Mouse (Mus musculus) MEL (cell line): ENCODE data around the gene Tiparp. TPM values are rescaled to one million over a fixed set of nuclear protein-coding genes. Genes with fewer than 3 reads are reported as not detected.
A peak's percentile ranks its signal among the peaks of the same experiment; 100 is the strongest.

Source experiments
- DNase-seq: peaks from one replicate; pipeline ENCODE4 v3.0.0; 2011; ENCODE audit warnings: low read depth, low spot score
- H3K27ac ChIP-seq: 2 replicates; pipeline ENCODE4 v1.5.1; 2012; ENCODE audit warnings: low read depth, mild to moderate bottlenecking, control low read depth, low read length, moderate library complexity; ENCODE audit not compliant: control insufficient read depth
- H3K27me3 ChIP-seq, 2 experiments: fragments of 150-350 bp in 1 of 2; sonication (generic) in 1 of 2; 2 replicates each; pipeline ENCODE4 v1.6.1; 2012; ENCODE audit warnings: low read length in 2 of 2, mild to moderate bottlenecking in 2 of 2, improper control_type of control experiment in 1 of 2, moderate library complexity in 1 of 2; ENCODE audit not compliant: insufficient read depth in 2 of 2, control insufficient read depth in 1 of 2
- H3K36me3 ChIP-seq, 2 experiments: 2 replicates each; pipeline ENCODE4 v1.6.1; 2012 to 2014; ENCODE audit warnings: low read length in 2 of 2, improper control_type of control experiment in 1 of 2, inconsistent platforms in 1 of 2, mild to moderate bottlenecking in 1 of 2; ENCODE audit not compliant: insufficient read depth in 2 of 2, control insufficient read depth in 1 of 2
- H3K4me1 ChIP-seq, 2 experiments: fragments of 150-350 bp in 1 of 2; sonication (generic) in 1 of 2; 2 replicates each; pipeline ENCODE4 v1.6.1; 2012; ENCODE audit warnings: low read length in 2 of 2, improper control_type of control experiment in 1 of 2, mild to moderate bottlenecking in 1 of 2; ENCODE audit not compliant: insufficient read depth in 2 of 2, control insufficient read depth in 1 of 2
- H3K4me3 ChIP-seq, 2 experiments: fragments of 150-350 bp in 1 of 2; sonication (generic) in 1 of 2; 2 replicates each; pipeline ENCODE4 v1.5.1; 2012; ENCODE audit warnings: low read depth in 2 of 2, low read length in 2 of 2, mild to moderate bottlenecking in 2 of 2, moderate library complexity in 2 of 2, control low read depth in 1 of 2, improper control_type of control experiment in 1 of 2; ENCODE audit not compliant: control insufficient read depth in 1 of 2, insufficient read depth in 1 of 2
- H3K79me2 ChIP-seq: 2 replicates; pipeline ENCODE4 v1.6.1; 2012; ENCODE audit warnings: mild to moderate bottlenecking, low read length, moderate library complexity; ENCODE audit not compliant: control insufficient read depth, poor library complexity, insufficient read depth
- H3K9ac ChIP-seq: 2 replicates; pipeline ENCODE4 v1.6.1; 2012; ENCODE audit warnings: low read depth, mild to moderate bottlenecking, control low read depth, low read length, moderate library complexity; ENCODE audit not compliant: control insufficient read depth, poor library complexity, severe bottlenecking
- H3K9me3 ChIP-seq: fragments of 150-350 bp; sonication (generic); replicated peaks from 2 replicates; pipeline ENCODE4 v1.6.1; 2012; ENCODE audit warnings: mild to moderate bottlenecking, low read length, improper control_type of control experiment, moderate library complexity; ENCODE audit not compliant: insufficient read depth
- BHLHE40 ChIP-seq: IDR thresholded peaks from 2 replicates; pipeline ENCODE4 v1.6.1; 2012; ENCODE audit warnings: low read depth, mild to moderate bottlenecking, inconsistent platforms, low read length, improper control_type of control experiment, borderline replicate concordance
- CHD1 ChIP-seq: IDR thresholded peaks from 2 replicates; pipeline ENCODE4 v1.6.1; 2012; ENCODE audit warnings: low read depth, mild to moderate bottlenecking, inconsistent platforms, low read length, improper control_type of control experiment
- E2F4 ChIP-seq: IDR thresholded peaks from 2 replicates; pipeline ENCODE4 v1.6.1; 2011; ENCODE audit warnings: low read depth, low read length, improper control_type of control experiment, borderline replicate concordance
- ELF1 ChIP-seq: IDR thresholded peaks from 2 replicates; pipeline ENCODE4 v1.6.1; 2014; ENCODE audit warnings: low read depth, mild to moderate bottlenecking, inconsistent platforms, low read length, improper control_type of control experiment, moderate library complexity
- EP300 ChIP-seq, 2 experiments: IDR thresholded peaks; 2 replicates each; pipeline ENCODE4 v1.6.1; 2011; ENCODE audit warnings: improper control_type of control experiment in 2 of 2, low read length in 2 of 2, low read depth in 1 of 2, mild to moderate bottlenecking in 1 of 2
- ETS1 ChIP-seq: IDR thresholded peaks from 2 replicates; pipeline ENCODE4 v1.6.1; 2012; ENCODE audit warnings: low read depth, mild to moderate bottlenecking, inconsistent platforms, low read length, improper control_type of control experiment, moderate library complexity
- GABPA ChIP-seq: IDR thresholded peaks from 2 replicates; pipeline ENCODE4 v1.6.1; 2012; ENCODE audit warnings: low read depth, mild to moderate bottlenecking, inconsistent platforms, low read length, improper control_type of control experiment, moderate library complexity
- GATA1 ChIP-seq: IDR thresholded peaks from 2 replicates; pipeline ENCODE4 v1.6.1; 2011; ENCODE audit warnings: low read depth, low read length, improper control_type of control experiment
- JUND ChIP-seq: IDR thresholded peaks from 2 replicates; pipeline ENCODE4 v1.6.1; 2011; ENCODE audit warnings: low read depth, mild to moderate bottlenecking, improper control_type of control experiment, low read length
- MAFK ChIP-seq: IDR thresholded peaks from 2 replicates; pipeline ENCODE4 v1.6.1; 2011; ENCODE audit warnings: low read depth, mild to moderate bottlenecking, low read length, improper control_type of control experiment, borderline replicate concordance
- MAX ChIP-seq: IDR thresholded peaks from 2 replicates; pipeline ENCODE4 v1.6.1; 2011; ENCODE audit warnings: low read length, improper control_type of control experiment
- MAZ ChIP-seq: IDR thresholded peaks from 2 replicates; pipeline ENCODE4 v1.6.1; 2012; ENCODE audit warnings: low read depth, mild to moderate bottlenecking, inconsistent platforms, low read length, improper control_type of control experiment
- MEF2A ChIP-seq: IDR thresholded peaks from 2 replicates; pipeline ENCODE4 v1.6.1; 2014; ENCODE audit warnings: low read depth, mild to moderate bottlenecking, inconsistent platforms, low read length, improper control_type of control experiment; ENCODE audit not compliant: poor library complexity, insufficient replicate concordance, severe bottlenecking; ENCODE audit errors: extremely low read depth
- MXI1 ChIP-seq: IDR thresholded peaks from 2 replicates; pipeline ENCODE4 v1.6.1; 2011; ENCODE audit warnings: mild to moderate bottlenecking, low read depth, low read length, improper control_type of control experiment
- MYB ChIP-seq: IDR thresholded peaks from 2 replicates; pipeline ENCODE4 v1.6.1; 2011; ENCODE audit warnings: mild to moderate bottlenecking, low read depth, low read length, improper control_type of control experiment
- MYC ChIP-seq: IDR thresholded peaks from 2 replicates; pipeline ENCODE4 v1.6.1; 2011; ENCODE audit warnings: low read depth, mild to moderate bottlenecking, low read length, improper control_type of control experiment, moderate library complexity
- POLR2AphosphoS5 ChIP-seq: IDR thresholded peaks from 2 replicates; pipeline ENCODE4 v1.6.1; 2012; ENCODE audit warnings: low read depth, borderline replicate concordance, mild to moderate bottlenecking, inconsistent platforms, low read length, moderate library complexity, mixed read lengths
- RAD21 ChIP-seq: IDR thresholded peaks from 2 replicates; pipeline ENCODE4 v1.6.1; 2011; ENCODE audit warnings: mild to moderate bottlenecking, low read depth, low read length, improper control_type of control experiment
- RCOR1 ChIP-seq: IDR thresholded peaks from 2 replicates; pipeline ENCODE4 v1.6.1; 2012; ENCODE audit warnings: low read depth, mild to moderate bottlenecking, inconsistent platforms, low read length, improper control_type of control experiment
- SMC3 ChIP-seq: IDR thresholded peaks from 2 replicates; pipeline ENCODE4 v1.6.1; 2011; ENCODE audit warnings: low read depth, low read length, improper control_type of control experiment
- TAL1 ChIP-seq: IDR thresholded peaks from 2 replicates; pipeline ENCODE4 v1.6.1; 2012; ENCODE audit warnings: mild to moderate bottlenecking, inconsistent platforms, low read length, moderate library complexity, mixed read lengths
- TBP ChIP-seq: IDR thresholded peaks from 2 replicates; pipeline ENCODE4 v1.8.0; 2011; ENCODE audit warnings: low read depth, low read length, improper control_type of control experiment
- TCF12 ChIP-seq: IDR thresholded peaks from 2 replicates; pipeline ENCODE4 v1.6.1; 2014; ENCODE audit warnings: low read depth, mild to moderate bottlenecking, inconsistent platforms, low read length, improper control_type of control experiment, moderate library complexity
- USF1 ChIP-seq: IDR thresholded peaks from 2 replicates; pipeline ENCODE4 v1.6.1; 2014; ENCODE audit warnings: low read depth, mild to moderate bottlenecking, inconsistent platforms, low read length, improper control_type of control experiment, moderate library complexity
- USF2 ChIP-seq, 2 experiments: IDR thresholded peaks; 2 replicates each; pipeline ENCODE4 v1.6.1; 2011 to 2012; ENCODE audit warnings: improper control_type of control experiment in 2 of 2, low read length in 2 of 2, borderline replicate concordance in 1 of 2, inconsistent platforms in 1 of 2, low read depth in 1 of 2, mild to moderate bottlenecking in 1 of 2; ENCODE audit not compliant: insufficient read depth in 1 of 2
- ZC3H11A ChIP-seq: IDR thresholded peaks from 2 replicates; pipeline ENCODE4 v1.6.1; 2012; ENCODE audit warnings: low read depth, mild to moderate bottlenecking, inconsistent platforms, low read length, improper control_type of control experiment
- ZKSCAN1 ChIP-seq: IDR thresholded peaks from 2 replicates; pipeline ENCODE4 v1.6.1; 2012; ENCODE audit warnings: low read depth, mild to moderate bottlenecking, inconsistent platforms, low read length, improper control_type of control experiment, moderate library complexity
- ZMIZ1 ChIP-seq: IDR thresholded peaks from 2 replicates; pipeline ENCODE4 v1.6.1; 2012; ENCODE audit warnings: low read depth, mild to moderate bottlenecking, inconsistent platforms, low read length, improper control_type of control experiment, moderate library complexity
- ZNF384 ChIP-seq: IDR thresholded peaks from 2 replicates; pipeline ENCODE4 v1.6.1; 2012; ENCODE audit warnings: low read depth, mild to moderate bottlenecking, inconsistent platforms, low read length, improper control_type of control experiment
- polyA plus RNA-seq, 2 experiments: library from polyadenylated mRNA; stranded (reverse) in 1 of 2; unstranded in 1 of 2; fragments of >175 nt in 1 of 2; fragments of >200 nt in 1 of 2; gene quantifications; 2 replicates each; pipeline versions ENCODE4 v1.2.1 to v1.2.4; 2012; ENCODE audit warnings: low replicate concordance in 2 of 2, low read depth in 1 of 2; ENCODE audit not compliant: insufficient read length in 2 of 2, insufficient read depth in 1 of 2, missing spikeins in 1 of 2
- total RNA-seq: library from RNA; depleted of rRNA; stranded (reverse); fragments of 300-350 nt; gene quantifications from 2 replicates; pipeline ENCODE4 v1.2.3, GENCODE M21; 2012

Tiparp gene
- total and polyA plus RNA-seq, 3 experiments = 2.0 to 3.3 TPM; not detected in 1

DNA sequence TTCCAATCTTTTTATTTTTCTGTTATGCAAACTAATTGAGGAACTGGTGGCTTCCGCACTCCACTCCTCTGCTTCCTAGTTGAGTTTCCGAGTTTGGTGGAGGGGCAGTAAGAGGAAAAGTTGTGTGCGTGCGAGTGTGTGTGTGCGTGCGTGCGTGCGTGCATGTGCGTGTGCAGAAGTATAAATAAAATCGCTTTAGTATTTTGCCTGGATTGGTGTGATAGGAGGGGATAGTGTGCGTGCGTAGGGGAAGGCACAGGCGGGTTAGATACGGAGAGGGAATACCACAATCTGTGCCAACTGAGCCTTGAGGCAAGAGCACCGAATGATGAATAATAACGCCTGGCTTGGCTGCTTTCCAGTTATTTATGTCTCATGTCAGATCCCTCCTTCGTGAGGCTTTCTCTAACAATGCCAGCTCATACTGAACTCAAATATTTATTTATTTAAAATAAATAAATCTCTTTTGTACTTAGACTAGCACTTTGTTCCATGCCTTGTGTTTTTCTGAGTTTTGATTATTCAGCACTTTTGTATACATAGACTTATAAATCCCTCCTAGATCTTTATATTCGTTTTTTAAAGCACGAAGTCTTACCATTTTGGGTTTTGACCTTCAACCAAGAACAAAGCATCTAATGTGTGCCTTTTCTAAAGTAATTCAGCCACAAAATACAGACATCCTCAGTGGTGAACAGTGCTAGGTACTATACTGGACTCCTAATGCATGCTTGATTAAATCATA is 1.4 kb downstream of the Tiparp start:
- H3K9me3 ChIP-seq = no peaks in the 10 kb centered on the region
- H3K4me1 ChIP-seq = no peaks in the 10 kb centered on the region; a peak in 2 of 4 replicates
- H3K9ac ChIP-seq = peak overlapping the region; percentile 60
- peak; percentile 87 for DNase-seq
- peak overlapping the region; percentile 44 for H3K27ac ChIP-seq
- peak overlapping the region; percentile 76 to 87 for H3K4me3 ChIP-seq
- peak; percentile 34; the same call in 1 of the 2 replicates for TF ChIP-seq ETS1
- TF ChIP-seq TCF12 = peak; percentile 5; the same call in 1 of the 2 replicates
- TF ChIP-seq USF2 (IDR thresholded peaks at IDR 0.05; ENCODE audit: borderline replicate concordance in 1 of 2, insufficient read depth in 1 of 2, low read depth in 1 of 2, low read length in 2 of 2) = no peak
- no peak for TF ChIP-seq ELF1
- peak; percentile 91 for TF ChIP-seq MAFK
- TF ChIP-seq MYC = 0 out of 2 replicates have a peak, but pooled peaks have one; percentile 11
- 0 out of 2 replicates have a peak, but pooled peaks have one; percentile 18 for TF ChIP-seq TBP
- TF ChIP-seq CHD1 = 0 out of 2 replicates have a peak, but pooled peaks have one; percentile 64
- 0 out of 2 replicates have a peak, but pooled peaks have one; percentile 3 for TF ChIP-seq ZC3H11A
- peak; percentile 63; the same call in 1 of the 2 replicates for TF ChIP-seq RCOR1
- no peak for TF ChIP-seq POLR2AphosphoS5
- TF ChIP-seq TAL1 = peak; percentile 18; the same call in 1 of the 2 replicates
- TF ChIP-seq EP300 (IDR thresholded peaks at IDR 0.05; ENCODE audit: low read depth in 1 of 2, low read length in 2 of 2) = peak in 1 of 2 experiments; percentile 22; a peak in 1 of 4 replicates
- peak; percentile 48; the same call in 1 of the 2 replicates for TF ChIP-seq BHLHE40
- TF ChIP-seq GATA1 = 0 out of 2 replicates have a peak, but pooled peaks have one; percentile 18
- no peak for TF ChIP-seq MYB
- 0 out of 2 replicates have a peak, but pooled peaks have one; percentile 15 for TF ChIP-seq MXI1
- no peaks in the 10 kb centered on the region; a peak in 1 of 4 replicates for H3K27me3 ChIP-seq
- peaks cover 0 to 4% of the 10 kb centered on the region in 2 experiments; a peak in 3 of 4 replicates for H3K36me3 ChIP-seq
- H3K79me2 ChIP-seq = peaks cover 8% of the 10 kb centered on the region

DNA sequence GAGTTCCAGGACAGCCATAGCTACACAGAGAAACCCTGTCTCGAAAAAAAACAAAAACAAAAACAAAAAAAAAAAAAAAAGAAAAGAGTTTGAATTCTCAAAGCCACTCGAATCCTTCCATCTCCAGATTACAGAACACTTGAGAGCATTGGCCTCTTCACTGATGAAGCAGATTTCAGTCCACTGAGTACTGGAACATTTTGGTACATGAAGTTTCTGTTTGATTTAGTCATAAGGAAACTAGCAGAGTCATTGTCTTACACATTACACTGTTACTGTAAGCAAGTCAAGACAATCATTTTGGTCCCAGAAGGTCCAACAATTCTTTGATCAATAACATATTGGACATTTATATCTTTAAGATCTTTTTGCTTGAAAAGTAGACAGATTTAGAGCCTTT is 4.8 kb downstream of the Tiparp start:
- DNase-seq = no peak
- H3K9ac ChIP-seq = no peak overlapping the region
- no peak overlapping the region for H3K4me3 ChIP-seq
- no peaks in the 10 kb centered on the region for H3K9me3 ChIP-seq
- no peak overlapping the region for H3K27ac ChIP-seq
- H3K4me1 ChIP-seq = no peaks in the 10 kb centered on the region; a peak in 1 of 4 replicates
- H3K79me2 ChIP-seq = peaks cover 6% of the 10 kb centered on the region
- peaks cover 0 to 3% of the 10 kb centered on the region in 2 experiments; a peak in 3 of 4 replicates for H3K36me3 ChIP-seq
- H3K27me3 ChIP-seq = no peaks in the 10 kb centered on the region
- TF ChIP-seq RCOR1 = no peak
- no peak for TF ChIP-seq RAD21
- TF ChIP-seq USF1 = no peak
- no peak for TF ChIP-seq MAX
- TF ChIP-seq MAZ = no peak
- TF ChIP-seq ZKSCAN1 = no peak
- TF ChIP-seq GATA1 = no peak
- no peak for TF ChIP-seq MEF2A
- TF ChIP-seq SMC3 = no peak
- TF ChIP-seq BHLHE40 = no peak
- TF ChIP-seq ZNF384 = no peak
- no peak for TF ChIP-seq E2F4
- no peak for TF ChIP-seq TCF12
- TF ChIP-seq JUND = no peak
- TF ChIP-seq ZMIZ1 = no peak
- no peak for TF ChIP-seq MAFK
- no peak for TF ChIP-seq GABPA
